Mouse (Mus musculus) mouse embryonic stem cell (cell line): ENCODE measurements at regions not wholly inside any gene's neighbourhood (a gene's known extent, or its start where the extent isn't known, plus 50 kb on each side); places are given as distances from the start of the nearest gene placed in this dataset.

ENCODE experiments used
- in situ Hi-C, 2 experiments: fragments of 300-500 bp; cut with MboI; formaldehyde crosslinking; loops; 1 replicate in 1 of 2; 3 replicates in 1 of 2; pipeline ENCODE4 v1.14.3; 2019 to 2020; ENCODE audit warnings: low sequenced_read_pairs in 2 of 2, low pct_unique_long_range_greater_than_20kb in 1 of 2, mixed read lengths in 1 of 2; ENCODE audit not compliant: unreplicated experiment in 1 of 2

DNA sequence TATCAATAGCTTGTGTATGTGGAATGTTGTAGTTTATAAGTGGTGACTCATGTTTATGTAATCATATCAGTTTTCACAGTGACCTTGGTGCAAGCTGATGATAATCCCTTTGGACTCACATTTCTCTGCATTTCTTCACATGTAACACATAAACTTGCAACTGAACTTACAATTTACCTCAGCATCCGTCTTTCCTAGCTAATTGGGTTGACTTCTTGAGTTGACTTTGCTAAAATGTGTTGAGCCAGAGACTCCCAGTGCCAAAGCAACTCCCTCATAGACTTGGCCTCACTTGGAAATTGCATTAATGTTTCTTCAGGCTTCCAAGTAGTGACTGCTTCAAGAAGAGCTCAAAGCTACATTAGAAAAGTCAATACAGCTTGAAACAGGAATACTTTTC, 172.4 kb downstream of the Rdh14 start:
- in situ Hi-C loops, result no loop called here

DNA sequence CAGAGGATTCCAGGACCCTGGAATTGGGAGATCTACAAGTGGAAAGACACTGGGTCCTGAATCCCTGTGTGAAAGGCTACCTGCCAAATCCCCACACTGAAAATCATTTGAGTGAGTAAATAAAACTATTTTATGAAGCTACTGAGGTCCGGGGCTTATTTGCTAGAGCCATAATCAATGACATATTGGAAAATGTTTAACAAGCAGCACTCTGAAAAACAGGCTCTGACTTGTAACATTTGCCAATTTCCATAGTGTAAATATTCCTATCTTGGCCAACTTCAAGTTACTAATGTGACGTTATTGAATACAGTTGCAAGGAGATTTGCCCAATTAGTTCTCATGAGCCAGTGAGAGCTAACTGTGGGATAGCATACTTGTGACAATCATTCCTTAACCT, 177.3 kb downstream of the Rdh14 start:
- in situ Hi-C loops, result no loop called here

DNA sequence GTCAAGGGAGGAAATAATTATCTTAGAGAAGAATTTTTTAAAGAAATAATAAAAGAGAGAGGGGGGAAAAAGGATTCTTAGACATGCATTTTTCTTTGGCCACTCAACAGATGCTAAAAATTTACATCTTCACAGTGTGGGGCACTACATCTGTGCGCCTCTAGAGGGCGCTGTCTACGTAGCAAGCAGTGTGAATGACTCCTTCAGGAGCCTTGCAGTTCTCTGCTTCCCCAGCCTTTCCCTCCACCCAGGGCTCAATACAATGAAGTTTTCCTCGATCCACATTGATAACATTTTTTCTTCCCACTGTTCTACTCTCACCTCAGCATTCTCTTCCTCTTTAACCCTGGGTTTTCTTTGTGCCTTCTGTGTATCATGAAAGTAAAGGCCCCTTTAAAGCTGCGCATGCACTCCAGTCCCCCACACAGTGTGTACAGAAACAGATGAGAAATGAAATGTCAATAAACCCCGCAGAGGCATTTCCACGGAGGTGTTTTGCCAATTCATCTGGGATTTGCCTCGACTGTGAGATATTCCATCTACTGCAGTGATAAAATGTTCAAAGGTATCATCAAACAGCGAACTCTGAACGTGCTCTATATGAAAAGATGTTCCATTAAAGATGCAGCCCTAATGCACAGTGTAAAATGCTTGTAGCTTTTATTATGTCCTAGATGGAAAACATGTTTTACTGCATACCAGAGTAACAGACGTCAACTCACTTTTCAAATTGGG, 181.2 kb downstream of the Rdh14 start:
- in situ Hi-C loops, result no loop called here

DNA sequence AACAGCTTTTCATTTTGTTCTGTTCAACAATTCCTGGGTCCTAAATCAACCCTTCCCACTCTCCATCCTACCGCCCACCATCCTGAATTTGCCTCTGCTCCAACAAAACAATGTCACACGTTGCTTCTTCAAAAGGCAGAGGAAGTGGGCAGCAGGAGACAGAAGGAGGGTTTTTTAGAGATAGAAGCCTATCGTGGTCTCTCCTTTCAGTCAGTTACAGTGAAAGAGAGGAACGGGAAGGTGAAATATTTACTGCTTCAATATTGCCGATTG, 181.7 kb downstream of the Rdh14 start:
- in situ Hi-C loops, result no loop called here

DNA sequence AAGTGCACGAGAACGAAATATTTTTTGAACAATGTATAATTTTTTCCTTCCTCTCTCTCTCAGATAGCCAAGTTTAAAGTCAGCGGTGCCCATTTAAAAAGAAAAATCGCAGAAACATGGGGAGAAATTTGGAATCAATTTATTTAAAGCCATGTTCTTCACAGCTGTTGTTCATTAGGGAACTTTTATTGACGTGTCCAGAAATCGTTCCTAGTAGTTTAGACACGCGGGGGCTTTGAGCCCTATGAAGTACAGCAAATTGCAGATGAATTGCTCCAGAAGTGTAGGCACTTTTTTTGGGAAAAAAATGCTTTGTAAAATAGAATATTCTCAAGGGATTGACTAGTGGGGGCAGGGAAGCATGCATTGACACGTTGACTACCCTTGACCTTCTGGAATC, 182.8 kb downstream of the Rdh14 start:
- in situ Hi-C loops, result no loop called here

DNA sequence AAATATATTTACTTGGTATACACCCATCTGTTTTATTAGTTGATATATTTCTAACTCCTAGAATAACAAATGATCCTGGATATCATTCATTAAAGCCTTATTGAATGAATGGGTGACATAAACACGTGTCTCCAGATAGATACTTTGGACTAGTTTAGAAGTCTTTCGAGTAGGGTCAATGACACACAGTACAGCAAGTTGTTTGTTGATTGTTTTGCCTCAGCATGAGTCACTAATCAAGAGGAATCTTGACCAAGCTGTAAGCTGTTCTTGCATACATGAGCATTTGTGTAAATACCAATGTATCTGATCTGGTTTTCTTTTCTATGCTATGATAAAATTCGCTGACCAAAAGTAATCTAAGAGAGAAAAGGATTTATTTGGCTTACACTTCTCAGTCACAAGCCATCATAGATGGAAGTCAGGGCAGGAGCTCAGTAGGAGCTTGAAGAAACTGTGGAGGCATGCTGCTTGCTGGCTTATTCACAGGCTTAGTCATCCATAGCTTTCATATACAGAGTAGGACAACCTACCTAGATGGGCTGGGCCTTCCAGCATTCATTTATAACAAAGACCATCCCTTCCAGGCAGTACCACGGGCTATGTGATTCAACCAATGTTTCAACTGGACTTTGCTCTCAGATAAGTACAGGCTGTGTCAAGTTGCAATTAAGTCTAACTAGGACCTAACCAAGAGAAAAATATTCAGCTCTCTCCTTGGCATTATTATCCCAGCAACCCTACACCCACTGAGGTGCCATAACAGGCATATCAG, 192.5 kb downstream of the Rdh14 start:
- in situ Hi-C loops, result no loop called here

DNA sequence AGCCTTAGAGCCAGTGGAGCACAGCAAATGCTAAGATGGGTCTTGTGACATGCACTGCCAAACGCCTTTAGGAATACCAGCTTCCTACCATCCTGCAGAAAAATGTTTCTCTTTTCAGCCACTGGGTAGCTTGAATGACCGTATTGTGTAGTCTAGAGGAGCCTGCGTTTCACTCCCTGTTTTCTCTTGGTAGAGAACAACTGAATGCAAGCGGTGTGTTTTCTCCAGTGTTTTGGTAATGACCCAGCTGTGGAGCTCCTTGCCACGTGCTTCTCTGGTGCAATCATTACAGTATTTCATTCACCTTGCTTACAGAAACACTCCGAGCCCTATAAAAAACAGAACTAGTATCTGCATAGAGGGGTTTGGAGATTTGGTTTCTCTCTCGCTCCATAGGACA, 193.5 kb downstream of the Rdh14 start:
- in situ Hi-C loops, result no loop called here

DNA sequence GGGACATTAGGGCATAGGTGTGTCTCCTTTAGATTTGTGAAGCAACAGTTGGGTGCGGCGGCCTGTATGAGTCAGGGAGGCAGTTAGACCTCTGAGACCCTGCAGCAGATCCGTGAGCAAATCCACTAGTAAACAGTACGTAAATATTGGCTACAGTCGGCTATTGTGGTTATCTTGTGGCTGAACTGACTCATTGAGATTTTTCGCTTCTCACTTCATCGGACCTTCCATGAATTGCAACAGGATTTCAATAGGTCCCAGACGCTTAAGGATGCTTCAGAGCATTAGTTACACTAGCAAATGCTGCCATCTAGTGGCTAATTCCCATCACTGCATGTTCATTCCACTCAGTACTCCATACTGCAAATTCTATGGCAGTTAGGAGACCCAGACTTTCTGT, 199.0 kb downstream of the Rdh14 start:
- in situ Hi-C loops, result no loop called here

DNA sequence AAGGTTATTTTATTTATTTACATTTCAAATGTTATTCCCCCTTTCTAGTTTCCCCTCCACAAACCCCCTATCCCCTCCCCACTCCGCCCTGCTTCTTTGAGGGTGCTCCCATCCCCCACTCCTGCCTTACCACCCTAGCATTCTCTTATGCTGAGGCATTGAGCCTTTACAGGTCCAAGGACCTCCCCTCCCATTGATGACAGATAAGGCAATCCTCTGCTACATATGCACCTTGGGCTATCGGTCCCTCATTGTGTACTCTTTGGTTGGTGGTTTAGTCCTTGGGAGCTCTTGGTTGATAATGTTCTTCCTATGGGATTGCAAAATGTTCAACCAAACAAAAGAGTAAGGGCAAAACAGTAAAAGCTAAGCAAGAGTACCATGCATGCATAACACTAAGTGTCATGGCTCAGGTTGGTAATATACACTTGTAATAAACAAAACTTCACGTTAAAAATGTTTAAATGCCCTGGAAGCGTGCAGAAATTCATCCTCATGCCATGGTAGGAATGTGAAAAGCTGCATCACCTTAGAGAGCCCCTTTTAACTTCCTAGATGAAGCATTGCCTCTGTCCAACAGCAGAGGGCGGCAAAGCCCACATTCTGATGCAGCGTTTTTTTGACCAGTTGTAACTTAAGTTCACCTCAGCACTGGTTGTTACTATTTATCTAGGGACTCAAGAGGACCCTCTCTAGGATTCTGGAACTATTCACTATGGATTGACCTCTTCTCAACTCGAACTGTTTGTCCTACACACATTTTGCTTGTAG, 207.6 kb downstream of the Rdh14 start:
- in situ Hi-C loops, result loop anchor here in 1 of 2 experiments (10.0 kb wide), 1 partner anchor 577 kb away; no protein-coding TSS in a partner anchor

DNA sequence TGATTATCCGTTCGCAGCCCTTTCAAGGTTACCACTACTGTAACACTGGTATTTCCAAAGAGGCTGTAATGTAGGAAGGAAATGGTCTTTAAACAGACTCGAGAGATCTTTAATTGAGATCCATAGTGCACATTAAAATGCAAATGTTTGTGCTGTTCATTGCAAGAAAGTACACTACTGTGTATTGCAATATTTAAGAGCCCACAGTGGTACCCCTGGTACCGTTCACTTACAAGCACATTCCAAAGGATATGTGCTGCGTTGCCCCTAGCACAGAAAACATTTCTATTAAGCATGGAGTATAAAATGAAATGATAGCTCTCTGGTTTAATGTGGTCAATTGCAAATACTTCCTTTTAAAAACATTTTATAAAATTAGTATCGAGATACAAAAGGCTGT, 209.5 kb downstream of the Rdh14 start:
- in situ Hi-C loops, result loop anchor here (10.0 to 25.0 kb wide), 2 partner anchors 575 to 737 kb away; no protein-coding TSS in a partner anchor

DNA sequence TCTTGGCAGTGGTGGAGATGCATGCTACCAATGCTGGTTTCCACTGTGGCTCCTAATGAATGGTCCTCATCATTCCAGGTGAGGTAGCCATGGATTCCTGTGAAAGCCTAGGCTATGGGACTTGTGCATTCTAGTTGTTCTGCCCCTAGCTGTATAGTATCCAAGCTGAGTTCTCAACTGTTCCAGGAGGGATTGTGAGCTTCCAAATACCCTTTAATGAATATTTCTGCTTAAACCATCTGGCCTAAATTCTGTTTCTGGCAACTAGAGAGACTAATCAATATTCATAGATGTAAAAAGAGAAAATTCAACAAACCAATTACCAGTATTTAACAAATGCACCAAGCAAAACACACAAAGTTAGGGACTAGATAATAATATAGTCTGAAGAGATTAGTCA, 227.7 kb downstream of the Rdh14 start:
- in situ Hi-C loops, result loop anchor here in 1 of 2 experiments (25.0 kb wide), 1 partner anchor 719 kb away; no protein-coding TSS in a partner anchor

DNA sequence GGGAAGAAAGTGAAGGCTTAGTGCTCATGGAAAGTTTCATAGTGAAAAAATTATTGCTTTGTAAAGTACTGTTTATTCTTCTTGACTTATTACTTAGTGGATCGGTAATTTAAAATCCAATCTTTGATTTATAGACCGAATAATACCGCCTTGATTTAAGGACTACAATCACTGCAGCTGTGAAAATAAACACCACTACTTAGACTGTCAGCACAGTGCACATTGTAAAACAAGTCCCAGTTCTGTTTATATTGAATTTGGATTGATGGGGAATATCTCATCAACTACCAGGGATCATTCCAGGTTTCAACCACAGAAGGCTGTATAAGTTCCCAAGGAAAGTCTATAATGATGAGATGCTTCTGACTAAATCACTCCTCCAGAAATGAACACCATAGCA, 230.0 kb downstream of the Rdh14 start:
- in situ Hi-C loops, result loop anchor here in 1 of 2 experiments (25.0 kb wide), 1 partner anchor 717 kb away; no protein-coding TSS in a partner anchor

DNA sequence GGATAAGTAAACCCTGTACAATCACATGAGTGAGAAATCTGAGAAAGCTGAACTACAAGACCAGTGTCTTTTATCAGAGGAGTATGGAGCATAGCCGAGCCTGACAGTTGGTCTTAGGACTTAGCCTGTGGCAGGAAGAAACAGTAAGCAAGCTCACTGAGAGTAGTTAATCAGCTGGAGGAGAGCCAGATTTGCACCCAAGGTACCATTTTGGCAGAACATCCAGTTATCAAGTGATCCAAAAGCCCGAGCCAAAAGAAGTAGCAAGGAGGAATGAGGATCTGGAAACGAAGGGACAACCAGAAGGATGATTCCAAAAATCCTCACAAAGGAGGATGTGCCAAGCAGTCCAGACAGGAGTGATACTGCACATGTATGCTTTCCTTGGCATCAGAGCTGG, 248.0 kb downstream of the Rdh14 start:
- in situ Hi-C loops, result no loop called here

DNA sequence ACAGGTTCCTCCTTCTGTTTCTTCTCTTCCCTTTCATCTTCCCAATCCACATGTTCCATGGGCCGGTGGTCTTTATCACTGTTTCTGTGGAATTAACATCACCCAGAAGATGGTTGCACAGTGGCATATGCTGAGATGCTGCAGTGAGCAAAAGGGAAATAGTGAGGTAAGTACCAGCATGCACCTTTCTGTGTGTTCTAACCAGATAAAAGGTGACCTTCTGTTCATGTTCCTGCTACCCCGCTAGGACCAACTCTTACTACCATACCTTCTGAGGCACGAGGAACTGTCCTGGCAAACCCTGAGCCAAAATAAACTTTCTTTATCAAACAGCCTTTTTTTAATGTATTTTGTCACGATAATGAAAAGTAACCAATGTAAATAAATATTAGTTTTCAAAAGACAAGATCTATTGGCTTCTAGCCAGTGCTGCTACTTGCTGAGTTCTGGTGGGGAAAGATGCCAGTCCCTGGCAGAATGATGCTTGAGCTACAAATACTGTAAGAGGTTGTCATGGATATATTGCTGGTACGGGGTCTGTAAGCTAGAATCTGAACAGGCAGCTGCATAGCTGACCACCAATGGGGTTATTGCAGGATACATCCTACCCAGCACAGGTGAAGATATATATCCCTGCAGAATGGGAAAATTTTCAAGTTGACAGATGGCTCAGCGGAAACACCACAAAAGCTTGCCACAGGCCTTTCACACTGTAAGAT, 264.1 kb downstream of the Rdh14 start:
- in situ Hi-C loops, result no loop called here

DNA sequence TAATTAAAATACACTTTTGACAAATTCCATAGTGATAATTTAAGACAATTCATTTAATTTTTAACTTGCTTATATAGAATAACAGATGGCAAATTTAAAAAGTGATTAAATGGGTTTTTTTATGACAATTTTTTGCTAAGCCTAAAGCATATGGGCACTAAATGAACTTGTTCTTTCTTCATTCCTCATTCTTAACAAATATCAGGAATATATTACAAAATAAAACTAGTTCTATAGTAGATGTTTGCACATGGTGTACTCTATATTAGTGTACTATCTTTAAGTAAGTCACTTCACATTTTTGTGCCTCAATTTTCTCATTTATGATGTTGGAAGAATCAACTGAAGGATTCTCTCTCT, 264.6 kb downstream of the Rdh14 start:
- in situ Hi-C loops, result no loop called here

DNA sequence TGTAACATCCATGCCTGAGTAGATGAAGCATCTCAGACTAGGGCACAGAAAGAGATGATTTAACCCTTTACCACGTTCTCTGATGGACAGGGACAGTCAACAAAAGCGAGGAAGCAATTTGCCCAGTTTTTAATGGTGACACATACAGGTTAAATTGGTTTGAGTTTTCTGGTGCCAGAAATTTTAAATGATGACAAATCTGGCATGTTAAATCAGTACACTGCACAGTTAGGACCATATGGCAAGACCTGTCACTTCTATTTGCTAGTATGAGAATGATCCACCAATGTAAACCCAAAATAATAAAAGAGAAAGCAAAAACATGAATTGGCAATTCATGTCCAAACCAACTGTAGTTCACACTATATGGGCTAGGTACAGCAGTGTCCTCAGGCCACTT, 268.3 kb downstream of the Rdh14 start:
- in situ Hi-C loops, result no loop called here

DNA sequence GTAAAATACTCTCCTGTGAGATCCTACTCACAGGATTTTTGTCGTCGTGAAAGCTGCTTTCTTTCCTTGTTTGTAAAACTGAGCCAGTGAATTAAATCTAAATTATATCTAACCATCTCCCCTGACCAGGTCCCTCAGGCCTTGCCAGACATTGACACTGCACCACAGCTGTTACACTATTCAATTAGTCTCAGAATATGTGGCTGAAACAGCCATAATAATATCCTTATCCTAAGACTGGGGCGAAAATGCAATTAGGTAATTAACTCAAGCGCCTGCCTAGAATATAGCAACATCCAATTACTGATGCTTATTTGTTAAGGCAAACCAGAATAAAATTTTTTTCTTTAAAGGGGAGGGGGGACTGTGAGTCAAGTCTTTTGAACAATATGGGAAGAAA, 296.2 kb downstream of the Rdh14 start:
- in situ Hi-C loops, result no loop called here
